Mouse (Mus musculus) CD8-positive naive resting alpha-beta T cell, adult 2 months (primary cell): ENCODE data around the gene Mark3.

Experiments used
- DNase-seq, 2 experiments: peaks; one replicate each; pipeline ENCODE4 v3.0.0; 2022; ENCODE audit warnings: low read depth in 2 of 2, low spot score in 2 of 2

Mark3 gene

DNA sequence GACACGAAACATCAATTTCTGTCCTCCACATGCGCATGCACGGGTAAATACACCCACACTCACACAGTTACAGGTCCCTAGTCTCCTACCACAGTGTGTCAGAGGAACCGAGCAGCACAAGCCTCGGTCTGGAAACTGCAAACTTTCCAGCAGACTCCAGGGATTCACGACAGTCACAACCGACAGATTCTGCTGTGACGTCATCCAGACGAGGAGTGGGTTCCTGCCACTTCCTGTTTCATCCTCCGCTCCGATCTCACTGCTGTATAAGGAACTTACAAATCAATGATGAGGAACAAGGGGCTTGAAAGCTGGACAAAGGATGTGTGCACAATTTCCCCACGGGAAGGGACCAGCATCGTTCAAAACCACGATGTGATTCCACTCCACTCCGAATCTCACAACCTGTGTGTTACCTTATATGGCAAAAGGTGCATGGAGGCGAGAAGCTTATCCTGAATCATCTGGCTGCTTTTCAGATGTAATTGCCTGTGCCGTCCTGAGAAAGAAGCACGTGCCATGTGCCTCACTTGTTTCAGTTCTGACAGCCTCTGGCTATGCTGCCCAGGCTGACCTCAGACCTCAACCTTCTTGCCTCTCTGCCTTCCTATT lies 14.6 kb upstream of the Mark3 start:
- DNase-seq = peak; percentile 53 to 63

- no peak for DNase-seq
These were observed 14.0 kb upstream of the Mark3 start for GRCm38 (mm10) chr12:111560286-111560685.

- DNase-seq = no peak
These were observed 12.0 kb upstream of the Mark3 start for GRCm38 (mm10) chr12:111562276-111562814.

GRCm38 (mm10) chr12:111563076-111563629 lies 11.2 kb upstream of the Mark3 start:
- no peak for DNase-seq

DNA sequence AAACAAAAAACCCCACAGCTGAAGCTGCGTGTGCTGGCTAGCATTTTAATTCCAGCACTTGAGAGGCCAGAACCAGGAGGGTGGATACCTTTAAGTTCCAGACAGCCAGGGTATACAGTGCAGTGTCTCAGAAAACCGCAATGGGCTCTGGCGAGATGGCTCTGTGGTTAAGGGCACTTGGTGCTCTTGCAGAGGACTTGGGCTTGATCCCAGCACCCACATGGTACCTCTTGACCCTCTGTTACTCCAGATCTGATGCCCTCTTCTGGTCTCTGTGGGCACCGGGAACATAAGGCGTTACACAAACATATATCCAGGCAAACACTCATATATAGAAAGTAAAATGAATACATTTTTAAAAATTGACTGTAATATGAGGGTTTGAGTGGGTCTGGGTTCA lies 9.0 kb upstream of the Mark3 start:
- DNase-seq = no peak

DNA sequence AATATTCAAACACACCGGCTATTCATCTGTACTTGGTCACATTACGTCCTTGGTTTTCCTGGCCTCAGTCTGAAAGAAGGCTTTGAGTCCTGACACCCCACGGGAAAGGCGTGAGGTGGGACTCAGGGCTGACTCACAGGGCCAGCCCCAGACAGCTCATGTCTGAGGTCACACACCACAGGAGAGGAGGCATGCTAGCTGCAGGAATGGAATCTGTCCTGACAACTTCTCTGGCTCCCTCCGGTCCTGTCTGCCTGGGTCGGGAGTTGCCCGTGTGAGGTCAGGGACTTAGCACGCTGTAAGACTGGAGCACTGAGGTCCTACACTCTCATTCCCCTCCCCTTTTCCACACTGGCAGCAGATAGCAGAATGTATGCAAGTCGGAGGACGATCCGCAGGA lies 5.5 kb upstream of the Mark3 start:
- no peak for DNase-seq

DNA sequence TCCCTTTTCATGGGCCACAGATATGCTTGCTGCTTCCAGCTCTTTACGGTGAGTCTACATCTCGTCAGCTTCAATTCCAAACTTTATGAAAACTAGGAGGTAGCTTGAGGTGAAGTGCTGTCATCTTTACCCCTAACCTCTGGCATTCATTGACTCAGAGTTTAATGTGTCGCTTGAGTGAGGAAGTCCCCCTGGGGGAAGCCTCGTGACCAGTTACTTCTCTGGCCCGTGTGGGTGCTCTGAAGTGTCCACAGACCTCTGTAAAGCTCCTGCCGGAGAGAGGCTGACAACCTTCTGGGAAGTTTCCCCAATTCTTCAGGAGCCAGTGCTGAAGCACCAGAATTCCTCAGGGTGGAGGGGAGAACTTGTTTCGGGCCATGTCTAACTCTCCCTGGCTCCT lies 1.9 kb upstream of the Mark3 start:
- no peak for DNase-seq

- no peak for DNase-seq
These were observed 1.0 kb upstream of the Mark3 start for GRCm38 (mm10) chr12:111573315-111573714.

GRCm38 (mm10) chr12:111574887-111575838 lies 840 bp downstream of the Mark3 start:
- no peak for DNase-seq

DNA sequence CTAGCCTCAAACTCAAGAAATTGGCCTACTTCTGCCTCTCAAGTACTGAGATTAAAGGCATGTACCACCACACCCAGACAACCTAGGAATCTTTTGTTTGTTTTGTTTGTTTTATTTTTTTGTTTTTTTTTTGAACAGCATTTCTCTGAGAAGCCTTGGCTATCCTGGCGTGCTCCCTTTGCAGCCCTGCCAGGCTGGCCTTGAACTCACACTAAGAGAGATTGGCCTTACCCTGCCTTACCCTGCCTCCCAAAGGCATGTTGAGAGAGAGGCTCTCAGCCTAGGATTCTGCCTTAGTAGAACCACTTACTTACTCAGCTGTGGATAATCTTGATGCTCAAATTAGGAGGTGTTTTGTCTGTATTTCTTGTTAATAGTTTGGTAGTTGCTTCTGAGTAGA lies 8.7 kb downstream of the Mark3 start:
- DNase-seq = no peak

GRCm38 (mm10) chr12:111584401-111584800 lies 10.1 kb downstream of the Mark3 start:
- DNase-seq = no peak

GRCm38 (mm10) chr12:111587252-111587651 lies 12.9 kb downstream of the Mark3 start:
- DNase-seq = no peak

GRCm38 (mm10) chr12:111592407-111593021 lies 18.2 kb downstream of the Mark3 start:
- DNase-seq = no peak

DNA sequence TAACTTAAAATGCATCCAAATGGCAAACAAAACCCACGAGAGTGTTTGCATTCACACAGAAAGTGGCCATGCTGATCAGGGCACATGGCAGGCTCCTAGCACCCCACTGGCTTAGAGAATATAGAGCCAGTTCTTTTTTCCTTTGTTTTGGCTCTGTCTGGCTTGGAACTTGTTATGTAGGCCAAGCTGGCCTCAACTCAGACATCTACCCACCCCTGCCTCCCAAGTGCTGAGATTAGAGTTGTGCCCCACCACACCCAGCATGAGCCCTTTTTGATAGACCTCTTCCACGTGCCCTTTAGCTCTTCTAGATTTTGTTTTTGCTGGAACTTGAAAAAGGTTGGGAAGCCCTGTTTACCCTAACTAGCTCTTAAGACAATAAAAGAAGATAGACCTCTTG lies 19.5 kb downstream of the Mark3 start:
- no peak for DNase-seq

GRCm38 (mm10) chr12:111597310-111597709 lies 23.0 kb downstream of the Mark3 start:
- DNase-seq = no peak

DNA sequence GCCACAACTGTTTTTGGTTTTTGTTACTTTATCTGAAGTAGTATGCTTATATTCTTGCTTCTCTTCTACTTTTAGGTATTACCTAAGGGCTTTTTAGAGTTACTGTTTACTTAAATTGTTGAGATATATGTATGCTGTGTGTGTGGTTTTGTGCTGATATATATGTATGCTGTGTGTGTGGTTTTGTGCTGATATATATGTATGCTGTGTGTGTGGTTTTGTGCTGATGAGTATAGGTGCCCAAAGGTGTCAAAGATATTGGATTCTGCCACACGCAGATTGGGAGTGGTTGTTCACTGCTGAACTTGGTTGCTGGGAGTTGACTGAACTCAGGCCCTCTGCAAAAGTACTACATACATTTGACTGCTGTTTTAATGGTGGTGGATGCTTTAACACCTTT lies 24.6 kb downstream of the Mark3 start:
- DNase-seq = no peak

DNA sequence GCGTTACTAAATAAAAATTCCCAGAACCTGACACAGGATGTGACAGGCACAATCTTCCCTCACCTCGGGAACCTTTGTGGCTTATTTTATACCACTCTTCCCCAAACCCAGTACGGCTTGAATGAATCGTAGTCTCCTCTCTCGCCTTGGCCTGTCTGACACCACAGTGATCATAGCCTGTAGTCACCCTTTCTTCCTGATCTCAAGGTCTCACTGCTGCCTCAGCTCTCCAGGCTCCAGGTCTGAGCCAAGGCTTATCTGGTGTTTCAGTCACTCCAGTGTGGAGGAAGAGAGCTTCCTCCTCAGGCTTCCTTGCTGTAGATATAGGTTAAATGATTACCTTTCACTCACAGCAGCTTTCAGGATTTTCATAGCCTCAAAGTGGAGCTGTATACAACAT lies 25.3 kb downstream of the Mark3 start:
- no peak for DNase-seq

DNA sequence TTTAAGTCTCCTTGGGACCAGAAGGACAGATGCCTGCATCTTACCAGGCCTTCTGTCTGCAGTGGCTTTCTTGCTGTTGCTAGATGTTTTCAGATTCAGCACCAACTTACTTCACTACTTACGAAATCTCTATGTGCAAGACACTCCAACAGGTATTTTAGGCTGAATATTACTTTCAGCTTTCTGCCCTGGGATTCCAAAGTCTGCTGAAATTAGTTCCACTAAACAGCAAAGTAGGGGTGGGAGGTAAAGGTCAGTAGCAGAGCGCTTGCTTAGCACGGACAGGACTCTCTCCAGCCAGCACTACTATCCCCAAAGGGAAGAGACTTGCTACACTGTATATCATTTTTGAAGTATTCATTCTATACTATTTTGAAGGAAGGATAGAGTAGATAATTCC lies 29.5 kb downstream of the Mark3 start:
- no peak for DNase-seq

GRCm38 (mm10) chr12:111605619-111606018 lies 31.3 kb downstream of the Mark3 start:
- DNase-seq = no peak

GRCm38 (mm10) chr12:111608015-111608414 lies 33.7 kb downstream of the Mark3 start:
- DNase-seq = no peak

- DNase-seq = no peak
These were observed 40.3 kb downstream of the Mark3 start for GRCm38 (mm10) chr12:111614475-111615141.
